Mouse (Mus musculus): ENCODE measurements at regions not wholly inside any gene's neighbourhood (a gene's known extent, or its start where the extent isn't known, plus 50 kb on each side); places are given as distances from the start of the nearest gene placed in this dataset.
A peak's percentile ranks its signal among the peaks of the same experiment; 100 is the strongest.

DNA sequence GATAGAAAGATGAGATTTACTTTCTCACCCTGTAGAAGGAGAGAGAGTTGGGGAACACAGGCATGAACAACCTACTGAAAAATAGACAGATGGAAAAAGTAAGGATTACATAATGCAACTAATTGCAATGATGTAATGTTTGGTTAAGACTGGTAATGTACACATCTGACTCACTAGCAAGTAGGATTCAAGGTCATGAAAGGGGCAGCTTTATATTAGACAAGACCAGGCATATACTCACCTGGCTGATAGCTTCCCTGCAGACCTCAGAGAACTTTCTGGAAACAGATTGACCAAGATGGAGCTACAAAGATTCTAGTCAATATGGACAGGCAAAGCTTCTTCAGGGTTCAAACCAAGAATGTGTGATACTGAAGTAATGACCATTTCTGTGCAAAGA, 227.7 kb upstream of the Dab2 start:
- no peak for TF ChIP-seq SMC3 (IDR thresholded peaks at IDR 0.05; ENCODE audit: low read depth, low read length)
- DNase-seq (ENCODE audit: low read depth, low spot score), result no peak
- no peak overlapping the region for H3K4me3 ChIP-seq (ENCODE audit: control insufficient read depth in 1 of 2, insufficient read depth in 1 of 2, low read depth in 2 of 2, low read length in 2 of 2)

DNA sequence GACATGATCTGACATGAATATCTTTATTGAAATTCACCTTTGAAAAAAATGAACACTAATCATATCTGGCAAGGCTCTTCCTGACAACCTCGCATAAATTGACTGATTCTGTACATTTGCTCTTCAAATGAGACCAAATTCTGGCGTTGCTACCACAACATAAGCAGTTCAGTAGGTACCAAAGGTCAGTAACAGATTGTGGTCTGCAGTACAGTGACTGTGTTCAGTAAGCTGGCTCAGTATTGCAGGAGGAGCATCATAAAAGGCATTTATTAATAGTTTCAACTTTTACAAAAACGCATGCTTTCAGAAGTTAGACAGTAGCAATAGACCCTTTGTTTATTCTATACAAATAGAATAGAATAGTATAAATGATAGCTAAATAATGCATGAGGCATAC, 226.7 kb upstream of the Dab2 start:
- TF ChIP-seq USF1 (IDR thresholded peaks at IDR 0.05; ENCODE audit: low read depth, low read length) (no peak), ZNF384 (IDR thresholded peaks at IDR 0.05; ENCODE audit: low read depth, low read length) (no peak), ETS1 (IDR thresholded peaks at IDR 0.05; ENCODE audit: low read depth, low read length) (no peak), POLR2AphosphoS5 (IDR thresholded peaks at IDR 0.05; ENCODE audit: borderline replicate concordance, low read depth, low read length) (no peak), NELFE (IDR thresholded peaks at IDR 0.05; ENCODE audit: low read depth, low read length) (no peak), MYB (IDR thresholded peaks at IDR 0.05; ENCODE audit: low read depth, low read length) (no peak), MXI1 (IDR thresholded peaks at IDR 0.05; ENCODE audit: low read depth, low read length) (no peak), POLR2AphosphoS2 (IDR thresholded peaks at IDR 0.05; ENCODE audit: low read length) (no peak), HCFC1 (IDR thresholded peaks at IDR 0.05; ENCODE audit: low read depth, low read length) (no peak), SMC3 (IDR thresholded peaks at IDR 0.05; ENCODE audit: low read depth, low read length) (no peak), TBP (IDR thresholded peaks at IDR 0.05; ENCODE audit: low read depth, low read length) (no peak), RAD21 (IDR thresholded peaks at IDR 0.05; ENCODE audit: low read depth, low read length) (no peak), CHD2 (IDR thresholded peaks at IDR 0.05; ENCODE audit: low read length) (no peak), MAZ (IDR thresholded peaks at IDR 0.05; ENCODE audit: low read depth, low read length) (no peak)
- Histone ChIP-seq H3K9ac (ENCODE audit: control insufficient read depth, low read depth, low read length, poor library complexity, severe bottlenecking) (no peak overlapping the region), H3K4me1 (ENCODE audit: control insufficient read depth in 1 of 2, insufficient read depth in 2 of 2, low read length in 2 of 2) (no peaks in the 10 kb centered on the region), H3K9me3 (replicated peaks; ENCODE audit: insufficient read depth, low read length) (no peaks in the 10 kb centered on the region), H3K27ac (ENCODE audit: control insufficient read depth, low read depth, low read length) (no peak overlapping the region), H3K36me3 (ENCODE audit: control insufficient read depth in 1 of 2, insufficient read depth in 2 of 2, low read length in 2 of 2) (no peaks in the 10 kb centered on the region), H3K79me2 (ENCODE audit: control insufficient read depth, insufficient read depth, low read length, poor library complexity) (no peaks in the 10 kb centered on the region), H3K4me3 (ENCODE audit: control insufficient read depth in 1 of 2, insufficient read depth in 1 of 2, low read depth in 2 of 2, low read length in 2 of 2) (no peak overlapping the region), H3K27me3 (ENCODE audit: control insufficient read depth in 1 of 2, insufficient read depth in 2 of 2, low read length in 2 of 2) (no peaks in the 10 kb centered on the region; a peak in 3 of 4 replicates)
- DNase-seq (ENCODE audit: low read depth, low spot score), result no peak

More for the DNA sequence above, 227.7 kb upstream of the Dab2 start:
- Histone ChIP-seq H3K27ac (ENCODE audit: control insufficient read depth, low read depth, low read length) (no peak overlapping the region), H3K9ac (ENCODE audit: control insufficient read depth, low read depth, low read length, poor library complexity, severe bottlenecking) (no peak overlapping the region), H3K79me2 (ENCODE audit: control insufficient read depth, insufficient read depth, low read length, poor library complexity) (no peaks in the 10 kb centered on the region), H3K9me3 (replicated peaks; ENCODE audit: insufficient read depth, low read length) (no peaks in the 10 kb centered on the region), H3K27me3 (ENCODE audit: control insufficient read depth in 1 of 2, insufficient read depth in 2 of 2, low read length in 2 of 2) (no peaks in the 10 kb centered on the region; a peak in 3 of 4 replicates), H3K36me3 (ENCODE audit: control insufficient read depth in 1 of 2, insufficient read depth in 2 of 2, low read length in 2 of 2) (no peaks in the 10 kb centered on the region), H3K4me1 (ENCODE audit: control insufficient read depth in 1 of 2, insufficient read depth in 2 of 2, low read length in 2 of 2) (no peaks in the 10 kb centered on the region)

DNA sequence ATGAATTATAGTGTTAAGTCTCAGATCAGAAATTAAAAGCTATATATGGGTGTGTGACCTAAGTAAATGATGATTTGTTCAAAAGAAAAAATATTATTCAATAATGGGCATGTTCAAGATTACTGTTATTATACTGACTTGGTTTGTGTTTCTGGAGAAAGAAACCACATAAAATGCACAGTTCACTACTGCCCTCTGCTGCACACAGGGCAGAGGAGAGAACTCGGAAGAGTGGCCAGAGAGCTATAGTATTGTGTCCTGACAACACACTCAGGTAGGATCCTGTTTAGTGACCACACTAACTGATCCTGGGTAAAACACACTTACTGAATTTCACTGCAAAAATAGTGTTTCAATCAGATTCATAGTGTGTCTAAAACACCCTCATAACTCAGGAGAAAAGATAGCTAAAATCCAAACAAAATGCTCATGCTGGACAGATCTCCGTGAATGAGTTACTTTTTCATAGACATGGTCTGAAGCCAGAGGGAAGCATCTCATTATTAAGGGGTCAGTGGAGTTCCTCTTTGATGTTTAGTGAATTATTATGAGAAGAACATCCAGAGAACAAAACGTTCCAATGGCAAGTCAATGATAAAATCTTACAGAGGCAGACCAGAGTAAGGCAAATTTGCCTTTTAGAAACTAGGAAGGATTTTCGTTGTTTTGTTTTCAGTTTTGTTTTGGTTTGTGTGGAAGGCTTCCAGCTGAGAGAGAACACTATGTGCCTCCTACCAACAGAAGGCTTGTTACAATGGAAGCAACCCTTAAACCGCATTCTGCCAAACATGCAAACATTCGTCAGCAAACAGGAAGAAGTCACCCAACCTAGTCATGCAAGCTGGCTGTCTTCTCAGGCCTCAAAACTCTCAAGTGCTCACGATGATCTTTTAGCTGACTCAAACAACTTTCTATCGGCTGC, 218.6 kb upstream of the Dab2 start:
- no peaks in the 10 kb centered on the region for H3K27me3 ChIP-seq (ENCODE audit: control insufficient read depth in 1 of 2, insufficient read depth in 2 of 2, low read length in 2 of 2)
- H3K9ac ChIP-seq (ENCODE audit: control insufficient read depth, low read depth, low read length, poor library complexity, severe bottlenecking), result no peak overlapping the region
- no peak overlapping the region for H3K27ac ChIP-seq (ENCODE audit: control insufficient read depth, low read depth, low read length)
- H3K79me2 ChIP-seq (ENCODE audit: control insufficient read depth, insufficient read depth, low read length, poor library complexity), result no peaks in the 10 kb centered on the region
- TF ChIP-seq USF1 (IDR thresholded peaks at IDR 0.05; ENCODE audit: low read depth, low read length) (no peak), BHLHE40 (IDR thresholded peaks at IDR 0.05; ENCODE audit: borderline replicate concordance, low read depth, low read length) (no peak), RAD21 (IDR thresholded peaks at IDR 0.05; ENCODE audit: low read depth, low read length) (peak; percentile 80), CTCF (IDR thresholded peaks at IDR 0.05 in 2 of 3, conservative IDR thresholded peaks at IDR 0.05 in 1 of 3; ENCODE audit: control insufficient read depth in 1 of 3, insufficient read depth in 1 of 3, low read depth in 2 of 3, low read length in 3 of 3, poor library complexity in 1 of 3, severe bottlenecking in 1 of 3) (peak; percentile 49 to 66 (median 51)), ELF1 (IDR thresholded peaks at IDR 0.05; ENCODE audit: low read depth, low read length) (no peak), SMC3 (IDR thresholded peaks at IDR 0.05; ENCODE audit: low read depth, low read length) (peak; percentile 74), KAT2A (conservative IDR thresholded peaks at IDR 0.05; ENCODE audit: low read depth, low read length) (no peak), ZC3H11A (IDR thresholded peaks at IDR 0.05; ENCODE audit: low read depth, low read length) (peak; percentile 57), ZKSCAN1 (IDR thresholded peaks at IDR 0.05; ENCODE audit: low read depth, low read length) (no peak)
- no peaks in the 10 kb centered on the region for H3K9me3 ChIP-seq (replicated peaks; ENCODE audit: insufficient read depth, low read length)
- H3K4me3 ChIP-seq (ENCODE audit: control insufficient read depth in 1 of 2, insufficient read depth in 1 of 2, low read depth in 2 of 2, low read length in 2 of 2), result no peak overlapping the region
- peak; percentile 42 for DNase-seq (ENCODE audit: low read depth, low spot score)
- no peaks in the 10 kb centered on the region for H3K36me3 ChIP-seq (ENCODE audit: control insufficient read depth in 1 of 2, insufficient read depth in 2 of 2, low read length in 2 of 2)
- no peaks in the 10 kb centered on the region for H3K4me1 ChIP-seq (ENCODE audit: control insufficient read depth in 1 of 2, insufficient read depth in 2 of 2, low read length in 2 of 2)

All from MEL (cell line).